In the genomic region with DNA sequence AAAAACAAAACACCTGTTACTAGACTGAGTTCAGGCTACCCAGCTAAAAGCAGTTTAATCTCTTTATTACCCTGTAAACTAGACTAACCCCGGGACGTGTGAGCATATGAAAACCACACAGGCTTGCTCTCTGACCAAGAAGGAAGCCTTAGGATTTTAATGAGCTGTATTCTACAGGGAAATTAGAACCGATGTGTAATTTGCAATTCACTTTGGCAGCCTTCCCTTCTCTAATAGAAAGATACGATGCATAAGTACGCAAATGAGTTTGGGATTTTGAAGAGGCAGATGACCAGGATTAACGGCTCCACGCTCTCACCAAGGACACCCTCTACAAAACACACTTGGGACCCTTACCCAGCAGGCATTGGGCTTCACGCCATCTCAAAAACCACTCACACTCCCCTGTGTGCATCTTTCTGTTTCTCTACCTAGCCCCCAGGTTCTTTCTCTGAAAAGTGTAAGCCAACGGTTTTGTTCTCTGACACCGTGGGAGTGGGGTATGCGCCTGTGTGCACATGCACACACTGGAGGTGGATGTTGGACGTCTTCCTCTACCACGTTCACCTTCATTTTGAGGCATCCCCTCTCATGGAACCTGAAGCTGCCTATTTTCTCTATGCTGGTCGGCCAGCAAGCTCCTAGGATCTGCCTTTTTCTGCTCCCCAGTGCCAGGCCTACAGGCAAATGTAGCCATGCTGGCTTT, we compare ENCODE assay signal across 18 mouse cellular contexts. TPM values are rescaled to one million over a fixed set of nuclear protein-coding genes. Genes with fewer than 3 reads are reported as not detected.
A peak's percentile ranks its signal among the peaks of the same experiment; 100 is the strongest.
DNase-seq lines count a peak whose midpoint lies in the region; ATAC-seq and TF ChIP-seq lines count a peak whose summit lies in the region.
"Had no signal": no experiment of that assay in that cellular context is flagged by ENCODE, and none has a peak within 500 bp of the region (broad histone marks: within the 10 kb centered on the region; RNA-seq: fewer than 3 reads in every experiment).

No protein-coding gene starts in this region.

- H3K36me3 ChIP-seq in forebrain, embryonic 14.5 days (ENCODE audit: control insufficient read depth, insufficient read depth, low read length) = no peaks in the 10 kb centered on the region
- H3K36me3 ChIP-seq in forebrain, embryonic 11.5 days (ENCODE audit: control insufficient read depth, insufficient read depth, low read length) = no peaks in the 10 kb centered on the region
- H3K36me3 ChIP-seq in kidney, postnatal 0 days (ENCODE audit: insufficient read depth, low read length) = no peaks in the 10 kb centered on the region
- H3K36me3 ChIP-seq in kidney, embryonic 14.5 days (ENCODE audit: control insufficient read depth, insufficient read depth, low read length) = no peaks in the 10 kb centered on the region
- no peaks in the 10 kb centered on the region for H3K36me3 ChIP-seq in midbrain, embryonic 16.5 days (ENCODE audit: control insufficient read depth, insufficient read depth, low read length)
- H3K36me3 ChIP-seq: limb, embryonic 13.5 days; lung, embryonic 15.5 days had no signal

- WGBS in forebrain, embryonic 14.5 days = 45% methylated on average over 14 of the region's 14 CpGs
- 80% methylated on average over 14 of the region's 14 CpGs for WGBS in forebrain, embryonic 11.5 days
- WGBS in kidney, postnatal 0 days = 70% methylated on average over 14 of the region's 14 CpGs
- WGBS in kidney, embryonic 14.5 days = 80% methylated on average over 14 of the region's 14 CpGs
- 50% methylated on average over 14 of the region's 14 CpGs for WGBS in midbrain, embryonic 16.5 days

- no peak overlapping the region for H3K4me2 ChIP-seq in forebrain, embryonic 14.5 days (ENCODE audit: low read length)
- no peak overlapping the region for H3K4me2 ChIP-seq in forebrain, embryonic 11.5 days (ENCODE audit: low read depth, low read length, severe bottlenecking)
- H3K4me2 ChIP-seq in kidney, postnatal 0 days (ENCODE audit: low read length) = no peak overlapping the region
- H3K4me2 ChIP-seq in kidney, embryonic 14.5 days (replicated peaks; ENCODE audit: low read depth, low read length) = no peak overlapping the region
- H3K4me2 ChIP-seq in midbrain, embryonic 16.5 days (ENCODE audit: low read length) = no peak overlapping the region
- H3K4me2 ChIP-seq: lung, embryonic 15.5 days had no signal

- no peak overlapping the region for H3K9ac ChIP-seq in forebrain, embryonic 14.5 days (ENCODE audit: low read length)
- H3K9ac ChIP-seq in forebrain, embryonic 11.5 days (ENCODE audit: low read length) = no peak overlapping the region
- H3K9ac ChIP-seq in kidney, postnatal 0 days (ENCODE audit: low read depth, low read length) = no peak overlapping the region
- H3K9ac ChIP-seq in kidney, embryonic 14.5 days (ENCODE audit: low read depth, low read length) = no peak overlapping the region
- H3K9ac ChIP-seq in midbrain, embryonic 16.5 days (ENCODE audit: low read depth, low read length) = no peak overlapping the region
- H3K9ac ChIP-seq: limb, embryonic 13.5 days; lung, embryonic 15.5 days had no signal

- H3K27me3 ChIP-seq in forebrain, embryonic 14.5 days (replicated peaks; ENCODE audit: control insufficient read depth, insufficient read depth, low read length) = no peaks in the 10 kb centered on the region
- H3K27me3 ChIP-seq in forebrain, embryonic 11.5 days (ENCODE audit: control insufficient read depth, insufficient read depth, low read length) = no peaks in the 10 kb centered on the region
- no peaks in the 10 kb centered on the region for H3K27me3 ChIP-seq in kidney, postnatal 0 days (ENCODE audit: insufficient read depth, low read length)
- H3K27me3 ChIP-seq in kidney, embryonic 14.5 days (ENCODE audit: control insufficient read depth, insufficient read depth, low read length) = no peaks in the 10 kb centered on the region
- H3K27me3 ChIP-seq in midbrain, embryonic 16.5 days (ENCODE audit: control insufficient read depth, insufficient read depth, low read depth, low read length) = no peaks in the 10 kb centered on the region
- H3K27me3 ChIP-seq: lung, embryonic 15.5 days had no signal

- H3K27ac ChIP-seq in forebrain, embryonic 14.5 days (ENCODE audit: low read depth, low read length) = no peak overlapping the region
- H3K27ac ChIP-seq in forebrain, embryonic 11.5 days (ENCODE audit: low read depth, low read length) = no peak overlapping the region
- peak overlapping the region; percentile 77 for H3K27ac ChIP-seq in kidney, postnatal 0 days
- no peak overlapping the region for H3K27ac ChIP-seq in kidney, embryonic 14.5 days (ENCODE audit: low read depth, low read length)
- no peak overlapping the region for H3K27ac ChIP-seq in midbrain, embryonic 16.5 days (ENCODE audit: low read length)
- H3K27ac ChIP-seq: limb, embryonic 13.5 days; lung, embryonic 15.5 days had no signal

- TF ChIP-seq CTCF in kidney, postnatal 0 days (IDR thresholded peaks at IDR 0.05; ENCODE audit: low read depth) = no peak

- no peak overlapping the region for H3K4me3 ChIP-seq in forebrain, embryonic 14.5 days (ENCODE audit: low read depth, low read length)
- H3K4me3 ChIP-seq in forebrain, embryonic 11.5 days (ENCODE audit: low read depth, low read length) = no peak overlapping the region
- H3K4me3 ChIP-seq in kidney, postnatal 0 days (replicated peaks; ENCODE audit: low read depth, low read length) = no peak overlapping the region
- no peak overlapping the region for H3K4me3 ChIP-seq in kidney, embryonic 14.5 days (ENCODE audit: low read length)
- no peak overlapping the region for H3K4me3 ChIP-seq in midbrain, embryonic 16.5 days (ENCODE audit: low read depth, low read length)
- H3K4me3 ChIP-seq: limb, embryonic 13.5 days; lung, embryonic 15.5 days had no signal

- ATAC-seq in forebrain, embryonic 14.5 days = peak; percentile 66
- no peak for ATAC-seq in forebrain, embryonic 11.5 days (replicated peaks; ENCODE audit: low FRiP score)
- no peak for ATAC-seq in kidney, postnatal 0 days (replicated peaks; ENCODE audit: low FRiP score, low read depth)
- ATAC-seq in kidney, embryonic 14.5 days (ENCODE audit: low FRiP score, low TSS enrichment) = no peak
- ATAC-seq in midbrain, embryonic 16.5 days = peak; percentile 46; the same call in 1 of the 2 replicates

- no peaks in the 10 kb centered on the region for H3K9me3 ChIP-seq in forebrain, embryonic 14.5 days (replicated peaks; ENCODE audit: control insufficient read depth, low read length)
- H3K9me3 ChIP-seq in forebrain, embryonic 11.5 days (ENCODE audit: control insufficient read depth, low read length) = no peaks in the 10 kb centered on the region
- no peaks in the 10 kb centered on the region for H3K9me3 ChIP-seq in kidney, postnatal 0 days (replicated peaks; ENCODE audit: low read length)
- H3K9me3 ChIP-seq in kidney, embryonic 14.5 days (ENCODE audit: control insufficient read depth, low read length) = no peaks in the 10 kb centered on the region
- H3K9me3 ChIP-seq in midbrain, embryonic 16.5 days (replicated peaks; ENCODE audit: control insufficient read depth, low read length, poor library complexity, severe bottlenecking) = no peaks in the 10 kb centered on the region
- H3K9me3 ChIP-seq: limb, embryonic 13.5 days; lung, embryonic 15.5 days had no signal

- H3K4me1 ChIP-seq in forebrain, embryonic 14.5 days (ENCODE audit: control insufficient read depth, insufficient read depth, low read length) = no peaks in the 10 kb centered on the region
- H3K4me1 ChIP-seq in forebrain, embryonic 11.5 days (replicated peaks; ENCODE audit: control insufficient read depth, insufficient read depth, low read length) = no peaks in the 10 kb centered on the region
- peaks cover 21% of the 10 kb centered on the region for H3K4me1 ChIP-seq in kidney, postnatal 0 days (replicated peaks; ENCODE audit: insufficient read depth, low read length)
- H3K4me1 ChIP-seq in kidney, embryonic 14.5 days (ENCODE audit: control insufficient read depth, insufficient read depth, low read length) = peaks cover 5% of the 10 kb centered on the region; the same call in 1 of the 2 replicates
- peaks cover 4% of the 10 kb centered on the region; the same call in 1 of the 2 replicates for H3K4me1 ChIP-seq in midbrain, embryonic 16.5 days (ENCODE audit: control insufficient read depth, insufficient read depth, low read length)

- DNase-seq in forebrain, embryonic 14.5 days (ENCODE audit: low spot score) = peak; percentile 79
- DNase-seq in forebrain, embryonic 11.5 days (ENCODE audit: low spot score) = no peak
- no peak for DNase-seq in kidney, postnatal 0 days (ENCODE audit: low spot score)
- peak; percentile 20 for DNase-seq in forelimb bud, embryonic 11.5 days (ENCODE audit: low read depth, low spot score)
- no peak for DNase-seq in left cerebral cortex, adult 18-20 months (ENCODE audit: low spot score in 2 of 2)
- no peak for DNase-seq in cerebellum, postnatal 10 days
- DNase-seq: cerebellum, adult 9-11 months; right cerebral cortex, adult 18-20 months had no signal

RNA-seq across cellular contexts. Expression of a gene that starts 18.6 kb away (rescaled TPM):
- polyA plus RNA-seq in forebrain, embryonic 14.5 days (2014; fragmentation: Nextera tagmentation; extraction: Ambion mirVana) = 0.47 and 0.57 TPM in 2 replicates
- 0.16 and 0.44 TPM in 2 replicates for polyA plus RNA-seq in forebrain, embryonic 11.5 days (2014; fragmentation: Nextera tagmentation; extraction: Ambion mirVana)
- polyA plus RNA-seq in kidney, postnatal 0 days (2015; fragmentation: Nextera tagmentation; extraction: Ambion mirVana) = 147 and 160 TPM in 2 replicates
- polyA plus RNA-seq in kidney, embryonic 14.5 days (2014; fragmentation: Nextera tagmentation; extraction: Ambion mirVana) = 18.6 and 20.4 TPM in 2 replicates
- polyA plus RNA-seq in midbrain, embryonic 16.5 days (2015; fragmentation: Nextera tagmentation; extraction: Ambion mirVana) = 1.1 TPM in 2 replicates
- under 1 TPM; 0.60 to 0.96 TPM for total RNA-seq in left cerebral cortex, adult 18-20 months (2021)

RNA-seq across cellular contexts. Expression of a gene that starts 24.6 kb away (rescaled TPM):
- 0.14 and 0.96 TPM in 2 replicates for polyA plus RNA-seq in forebrain, embryonic 14.5 days (2014; fragmentation: Nextera tagmentation; extraction: Ambion mirVana)
- polyA plus RNA-seq in forebrain, embryonic 11.5 days (2014; fragmentation: Nextera tagmentation; extraction: Ambion mirVana) = 0.16 TPM in 1 of 2 replicates, not detected in the other
- polyA plus RNA-seq in kidney, postnatal 0 days (2015; fragmentation: Nextera tagmentation; extraction: Ambion mirVana) = 0.55 and 0.88 TPM in 2 replicates
- 0.46 TPM in 1 of 2 replicates, not detected in the other for polyA plus RNA-seq in kidney, embryonic 14.5 days (2014; fragmentation: Nextera tagmentation; extraction: Ambion mirVana)
- polyA plus RNA-seq in midbrain, embryonic 16.5 days (2015; fragmentation: Nextera tagmentation; extraction: Ambion mirVana) = 1.3 and 1.6 TPM in 2 replicates
- total RNA-seq in left cerebral cortex, adult 18-20 months (2021) = not detected
- total RNA-seq: neutrophil, adult 5-6 weeks had no signal

RNA-seq across cellular contexts. Expression of a gene that starts 48.5 kb away (rescaled TPM):
- not detected in 2 replicates for polyA plus RNA-seq in forebrain, embryonic 14.5 days (2014; fragmentation: Nextera tagmentation; extraction: Ambion mirVana)
- polyA plus RNA-seq in forebrain, embryonic 11.5 days (2014; fragmentation: Nextera tagmentation; extraction: Ambion mirVana) = 0.16 TPM in 1 of 2 replicates, not detected in the other
- 0.14 and 0.40 TPM in 2 replicates for polyA plus RNA-seq in kidney, postnatal 0 days (2015; fragmentation: Nextera tagmentation; extraction: Ambion mirVana)
- 0.11 and 0.12 TPM in 2 replicates for polyA plus RNA-seq in kidney, embryonic 14.5 days (2014; fragmentation: Nextera tagmentation; extraction: Ambion mirVana)
- not detected in 2 replicates for polyA plus RNA-seq in midbrain, embryonic 16.5 days (2015; fragmentation: Nextera tagmentation; extraction: Ambion mirVana)
- not detected for total RNA-seq in left cerebral cortex, adult 18-20 months (2021)
- total RNA-seq: adrenal gland, adult 18-20 months; gastrocnemius, adult 8-10 months; heart, adult 8-10 months; heart, postnatal 25 days; layer of hippocampus, postnatal 14 days; neutrophil, adult 5-6 weeks had no signal

Comparison
In these comparisons a context has a peak if more than half of its experiments do, and no peak if none do; other contexts are left out.
1. ATAC-seq: peak in forebrain, embryonic 14.5 days (single experiment) and midbrain, embryonic 16.5 days (single experiment); none in forebrain, embryonic 11.5 days (single experiment), kidney, postnatal 0 days (single experiment) and kidney, embryonic 14.5 days (single experiment).
2. DNase-seq: peak in forebrain, embryonic 14.5 days (single experiment) and forelimb bud, embryonic 11.5 days (single experiment); none in forebrain, embryonic 11.5 days (single experiment), kidney, postnatal 0 days (single experiment), left cerebral cortex, adult 18-20 months (0 of 2) and cerebellum, postnatal 10 days (0 of 2).